Mouse (Mus musculus) spleen, adult 12 weeks (tissue): Measurements from ENCODE around the gene Upk3a.
"Not testable (repeated sequence)": the region's sequence is repeated elsewhere in the genome, so short reads cannot be mapped to it uniquely, and the experiment has no call there.

Experiments used
- DNase-seq: peaks from one replicate; pipeline ENCODE4 v3.0.0; 2022; ENCODE audit warnings: low spot score

The Upk3a gene

GRCm38 (mm10) chr15:85000984-85001982 lies 15.7 kb upstream of the Upk3a start:
- peak; percentile 53 for DNase-seq

DNA sequence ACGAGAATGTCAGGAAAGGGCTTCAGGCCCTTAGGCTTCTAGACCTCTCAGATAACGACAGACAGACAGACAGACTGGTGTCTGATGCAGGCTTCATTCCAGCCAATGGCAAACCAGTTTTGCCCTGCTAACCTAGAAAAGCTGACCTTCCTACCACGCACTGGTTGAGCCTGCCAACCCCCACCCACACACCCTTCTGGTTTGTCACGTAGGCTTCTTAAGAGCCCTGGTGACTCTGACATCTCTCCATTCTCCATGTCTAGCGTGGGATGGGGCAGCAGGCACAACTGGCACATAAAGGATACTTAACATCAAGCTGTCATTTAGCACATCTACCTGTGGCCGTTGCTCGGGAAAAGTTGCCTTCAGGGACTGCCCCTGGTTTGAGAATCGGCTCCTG lies 7.3 kb upstream of the Upk3a start:
- DNase-seq, result no peak

DNA sequence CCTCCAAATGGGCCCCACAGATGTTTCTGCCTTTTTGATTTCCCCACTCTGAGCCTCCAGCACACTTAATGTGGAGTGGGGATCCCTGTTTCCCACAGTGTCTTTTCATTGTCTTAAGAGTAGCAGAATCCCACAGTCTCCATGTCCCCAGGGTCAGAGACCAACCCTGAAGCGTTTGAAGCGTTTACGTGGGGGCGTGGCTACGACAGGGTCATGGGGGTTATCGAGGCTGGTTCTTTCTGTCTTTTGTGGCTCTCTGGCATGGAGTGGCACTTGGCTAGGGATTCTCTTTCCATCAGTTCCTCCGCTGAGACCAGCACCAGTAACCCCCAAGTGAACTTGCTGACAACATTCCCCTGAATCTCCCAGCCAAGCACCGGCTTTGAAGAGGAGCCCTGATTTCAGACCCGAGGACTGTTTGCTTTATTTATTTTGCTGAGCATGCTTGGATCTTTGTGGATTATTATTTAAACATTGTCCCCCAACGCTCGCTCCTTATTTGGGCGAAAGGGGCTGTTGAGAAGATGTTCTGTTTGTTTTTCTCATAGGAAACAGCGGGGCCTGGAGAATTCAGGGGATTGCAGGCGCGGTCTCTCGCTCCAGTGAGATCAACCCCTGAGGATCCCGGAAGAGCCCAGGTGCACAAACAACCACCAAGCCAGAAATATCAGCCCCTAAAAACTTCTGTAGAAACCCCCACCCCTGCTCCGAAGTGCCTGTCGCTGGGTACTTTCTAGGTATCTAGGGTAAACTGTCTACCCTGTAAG lies 4.9 kb upstream of the Upk3a start:
- DNase-seq, result no peak

DNA sequence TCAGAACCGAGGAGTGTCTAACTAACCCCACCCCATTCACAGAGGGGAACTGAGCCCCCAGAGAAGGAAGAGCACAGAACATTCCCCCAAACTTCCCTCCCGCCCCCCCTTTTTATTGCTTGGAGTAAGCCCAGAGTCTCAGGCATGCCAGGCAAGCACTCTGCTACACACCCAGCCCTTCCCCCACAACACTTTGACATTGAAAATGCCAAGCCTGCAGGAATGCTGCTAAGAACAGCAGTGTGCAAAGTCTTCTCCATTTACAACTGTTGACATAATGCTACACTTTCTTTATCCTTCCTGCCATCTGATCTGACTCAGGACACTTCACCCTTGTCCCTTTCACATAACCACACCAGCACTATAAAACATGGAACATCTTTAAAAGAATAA lies 4.3 kb upstream of the Upk3a start:
- DNase-seq, result no peak

GRCm38 (mm10) chr15:85015771-85016170 lies 1.2 kb upstream of the Upk3a start:
- DNase-seq, result no peak

- no peak for DNase-seq
Measured at GRCm38 (mm10) chr15:85022211-85022610, 5.3 kb downstream of the Upk3a start.

GRCm38 (mm10) chr15:85026197-85026596 lies 9.3 kb downstream of the Upk3a start:
- DNase-seq, result no peak

- DNase-seq, result no peak
Measured at GRCm38 (mm10) chr15:85027740-85028139, 10.8 kb downstream of the Upk3a start.

DNA sequence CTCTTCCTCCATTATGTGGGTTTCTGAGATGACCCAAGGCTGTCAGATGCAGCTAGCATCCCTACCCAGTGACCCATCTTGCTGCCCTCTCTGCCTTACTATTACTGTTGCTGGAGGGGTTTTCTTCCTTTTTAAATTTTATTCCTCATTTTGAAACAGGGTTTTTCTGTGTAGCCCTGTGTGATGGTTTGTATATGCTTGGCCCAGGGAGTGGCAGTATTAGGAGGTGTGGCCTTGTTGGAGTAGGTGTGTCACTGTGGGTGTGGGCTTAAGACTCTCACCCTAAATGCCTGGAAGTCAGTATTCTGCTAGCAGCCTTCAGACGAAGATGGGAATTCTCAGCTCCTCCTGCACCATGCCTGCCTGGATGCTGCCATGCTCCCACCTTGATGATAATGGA lies 11.7 kb downstream of the Upk3a start, which contains the start of gene Fam118a:
Gene Fam118a, plus strand, starts transcription at position 301 of the 400 bp plus-strand sequence.
- DNase-seq, result not testable (repeated sequence)

DNA sequence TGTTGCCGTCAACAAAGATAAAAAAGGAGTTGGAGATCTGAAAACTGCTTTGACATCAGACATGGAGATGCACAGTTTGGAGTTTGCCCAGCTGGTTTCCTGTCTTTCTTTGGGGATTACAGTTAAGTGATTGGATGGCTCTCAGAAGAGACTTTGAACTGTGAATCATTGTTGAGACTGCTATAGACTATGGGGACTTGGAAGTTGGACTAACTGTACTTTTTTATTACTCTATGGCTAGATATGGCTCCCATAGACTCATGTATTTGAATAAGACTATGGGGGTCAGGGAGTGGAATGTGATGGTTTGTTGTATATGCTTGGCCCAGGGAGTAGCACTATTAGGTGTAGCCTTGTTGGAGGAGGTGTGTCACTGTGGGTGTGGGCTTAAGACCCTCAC lies 13.7 kb downstream of the Upk3a start:
- not testable (repeated sequence) for DNase-seq

DNA sequence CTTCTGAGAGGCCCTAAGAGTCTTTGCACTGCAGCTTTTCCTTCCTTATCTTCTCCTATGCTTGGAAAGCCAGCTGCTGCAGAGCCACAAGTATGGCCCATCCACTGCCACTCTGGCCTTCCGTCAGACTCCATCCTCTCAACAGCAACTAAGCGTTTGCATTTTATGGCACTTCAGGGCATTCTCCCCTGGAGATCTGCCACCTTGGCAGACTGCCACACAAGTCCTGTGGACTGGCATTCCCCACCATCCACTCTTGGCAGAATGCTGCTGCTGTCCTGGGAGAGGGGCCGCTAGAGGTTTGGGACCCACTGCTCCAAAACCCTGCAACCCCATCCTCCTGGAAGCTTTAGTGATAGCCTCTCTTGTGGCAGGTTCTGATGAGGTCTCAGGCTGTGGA lies 14.9 kb downstream of the Upk3a start:
- no peak for DNase-seq

- not testable (repeated sequence) for DNase-seq
Measured at GRCm38 (mm10) chr15:85033916-85034315, 17.0 kb downstream of the Upk3a start.

GRCm38 (mm10) chr15:85036566-85037342 lies 19.8 kb downstream of the Upk3a start:
- DNase-seq, result peak; percentile 96

GRCm38 (mm10) chr15:85037343-85037690 lies 20.4 kb downstream of the Upk3a start:
- no peak for DNase-seq

GRCm38 (mm10) chr15:85041546-85042225 lies 24.7 kb downstream of the Upk3a start:
- DNase-seq, result no peak

DNA sequence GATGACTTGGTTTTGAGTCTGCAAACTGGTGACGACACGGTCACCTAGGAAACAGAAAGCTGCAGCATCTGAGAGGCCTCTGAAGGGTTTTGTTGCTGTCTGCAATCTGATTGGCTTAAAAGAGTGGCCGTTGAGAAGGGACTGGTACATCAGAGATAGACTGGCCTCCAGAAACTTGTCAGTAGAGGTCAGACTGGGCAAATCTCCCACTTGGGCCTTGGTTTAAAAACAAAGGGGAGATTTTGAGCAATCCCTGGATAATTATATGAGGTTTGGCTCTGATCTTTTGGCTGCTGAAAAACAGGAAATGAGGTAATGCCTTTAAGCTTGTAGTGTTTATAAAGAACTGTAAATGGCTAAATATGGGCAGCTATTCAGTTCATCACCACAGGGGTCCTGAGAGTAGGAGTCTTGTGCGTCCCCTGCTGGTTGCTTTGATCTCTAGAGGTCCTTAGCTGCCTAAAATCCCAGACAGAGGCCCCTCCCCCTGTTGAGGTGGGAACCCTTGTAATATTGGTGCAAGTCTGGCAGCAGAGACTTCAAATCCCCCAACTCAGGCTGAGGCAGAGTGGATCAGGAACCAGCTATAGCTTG lies 25.5 kb downstream of the Upk3a start:
- DNase-seq, result peak; percentile 40

- DNase-seq, result no peak
Measured at GRCm38 (mm10) chr15:85043116-85043515, 26.2 kb downstream of the Upk3a start.

DNA sequence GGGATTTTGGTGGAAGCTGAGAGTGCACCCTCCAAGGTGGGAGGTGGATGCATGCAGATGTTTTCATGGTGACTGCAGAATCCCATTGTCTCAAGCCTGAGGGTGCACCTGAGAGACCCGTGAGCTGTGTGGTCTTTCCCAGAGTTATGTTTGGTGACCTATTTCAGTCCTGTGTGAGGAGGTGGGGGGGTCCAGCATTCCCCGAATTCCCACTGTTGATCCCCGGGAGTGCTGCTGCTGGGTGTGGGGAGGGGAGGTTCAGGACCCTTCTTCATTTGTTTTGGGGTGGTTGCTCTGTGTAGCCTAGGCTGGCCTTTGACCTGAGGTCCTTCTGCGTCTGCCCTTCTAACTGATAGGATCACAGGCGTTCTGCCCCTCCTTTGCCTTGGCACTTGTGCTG lies 26.8 kb downstream of the Upk3a start:
- no peak for DNase-seq

DNA sequence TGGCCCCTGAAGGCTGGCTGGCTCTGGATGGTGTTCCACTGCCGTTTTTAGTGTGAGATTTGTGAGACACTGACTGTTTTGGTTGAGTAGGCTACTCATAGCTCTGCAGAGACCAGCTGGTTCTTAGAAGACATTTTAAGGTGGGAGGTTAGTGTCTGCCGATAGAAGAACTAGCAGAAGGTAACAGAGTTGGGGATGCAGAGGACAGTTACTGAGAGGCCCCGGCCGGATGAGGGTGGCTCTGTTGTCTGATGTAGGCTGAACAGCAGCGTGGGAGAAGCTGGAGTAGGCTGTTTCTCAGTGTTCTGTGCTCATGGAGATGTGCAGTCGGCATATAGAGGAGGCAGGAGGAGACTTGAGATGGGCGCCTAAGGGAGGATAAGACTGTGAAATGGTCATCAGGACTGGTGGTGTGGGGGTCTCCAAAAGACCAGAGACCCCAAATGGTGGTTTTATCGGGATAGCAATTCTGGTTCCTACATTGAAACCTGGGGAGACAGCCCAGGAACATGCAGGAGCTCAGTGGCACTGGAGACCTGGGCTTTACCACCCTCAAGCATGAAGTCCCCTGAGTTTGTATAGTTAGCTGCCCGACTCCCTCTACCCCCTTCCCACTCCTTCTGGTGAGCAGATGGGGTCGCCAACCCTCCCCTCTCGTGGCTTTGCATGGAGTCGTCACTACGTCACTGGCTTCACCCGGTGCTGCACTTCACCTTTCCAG lies 29.4 kb downstream of the Upk3a start:
- DNase-seq, result no peak

- DNase-seq, result no peak
Measured at GRCm38 (mm10) chr15:85047865-85048264, 30.9 kb downstream of the Upk3a start.

GRCm38 (mm10) chr15:85049758-85050157 lies 32.8 kb downstream of the Upk3a start:
- DNase-seq, result no peak
